Mouse (Mus musculus) testis, adult 2 months (tissue): Measurements from ENCODE around the gene Cacna1c. TPM values are rescaled to one million over a fixed set of nuclear protein-coding genes. Genes with fewer than 3 reads are reported as not detected.

Source experiments
- H3K27ac ChIP-seq: fragments of 200-500 bp; 2 replicates; pipeline ENCODE4 v1.5.1; 2012; ENCODE audit warnings: low read depth, low read length; ENCODE audit not compliant: control insufficient read depth, insufficient read depth
- H3K27me3 ChIP-seq: fragments of 200-500 bp; 2 replicates; pipeline ENCODE4 v1.6.1; 2012; ENCODE audit warnings: mild to moderate bottlenecking, low read length, moderate library complexity; ENCODE audit not compliant: control insufficient read depth, insufficient read depth
- H3K36me3 ChIP-seq: fragments of 200-500 bp; 2 replicates; pipeline ENCODE4 v1.6.1; 2012; ENCODE audit warnings: mild to moderate bottlenecking, low read length; ENCODE audit not compliant: control insufficient read depth, insufficient read depth
- H3K4me1 ChIP-seq: fragments of 200-500 bp; 2 replicates; pipeline ENCODE4 v1.6.1; 2012; ENCODE audit warnings: low read length; ENCODE audit not compliant: control insufficient read depth, insufficient read depth
- H3K4me3 ChIP-seq: fragments of 200-500 bp; 2 replicates; pipeline ENCODE4 v1.5.1; 2012; ENCODE audit warnings: low read depth, mild to moderate bottlenecking, low read length, moderate library complexity, mixed read lengths; ENCODE audit not compliant: control insufficient read depth
- CTCF ChIP-seq: fragments of 200-500 bp; IDR thresholded peaks from 2 replicates; pipeline ENCODE4 v1.5.1; 2012; ENCODE audit warnings: low read depth, mild to moderate bottlenecking, inconsistent platforms, low read length, moderate library complexity; ENCODE audit not compliant: control insufficient read depth, insufficient read depth, insufficient replicate concordance
- POLR2A ChIP-seq: fragments of 200-500 bp; IDR thresholded peaks from 2 replicates; pipeline ENCODE4 v1.6.1; 2012; ENCODE audit warnings: low read depth, mild to moderate bottlenecking, inconsistent platforms, low read length, moderate library complexity; ENCODE audit not compliant: control insufficient read depth
- polyA plus RNA-seq: library from polyadenylated mRNA; depleted of rRNA; stranded (reverse); fragments of >200 nt; gene quantifications from 2 replicates; pipeline ENCODE4 v1.2.3, GENCODE M21; 2012

Gene Cacna1c
- polyA plus RNA-seq, 1 experiment, result 1.8 TPM

DNA sequence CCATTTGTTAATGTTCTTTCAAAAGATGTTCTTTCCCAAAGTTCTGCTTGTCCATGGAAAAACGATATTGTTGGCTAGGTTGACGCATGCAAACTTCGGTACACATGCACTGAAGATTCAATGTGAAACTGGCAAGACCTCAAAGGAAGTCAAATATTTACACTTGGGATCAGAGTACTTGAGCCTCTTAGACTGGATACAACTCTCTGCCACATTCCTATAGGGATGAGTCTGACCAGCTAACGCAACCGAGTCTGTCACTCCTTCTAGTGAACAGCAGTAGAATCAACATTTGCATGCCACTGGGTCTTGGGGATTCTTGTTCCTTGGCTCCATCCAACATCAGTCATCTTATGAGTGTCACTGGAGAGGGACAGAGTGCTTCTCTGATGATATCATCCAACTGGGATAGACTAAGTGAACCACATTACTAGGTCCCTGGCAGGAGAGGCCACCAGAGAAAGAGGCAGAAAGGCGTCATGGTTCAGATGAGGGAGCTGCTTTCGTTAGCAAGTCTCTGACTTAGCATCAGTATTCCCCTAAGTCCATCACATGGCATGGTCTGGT is 241.1 kb downstream of the Cacna1c start:
- no peak overlapping the region for H3K27ac ChIP-seq
- H3K4me1 ChIP-seq, result no peaks in the 10 kb centered on the region
- no peaks in the 10 kb centered on the region for H3K36me3 ChIP-seq
- no peaks in the 10 kb centered on the region for H3K27me3 ChIP-seq
- TF ChIP-seq POLR2A (no peak), CTCF (no peak)
- peak overlapping the region; percentile 66 for H3K4me3 ChIP-seq

DNA sequence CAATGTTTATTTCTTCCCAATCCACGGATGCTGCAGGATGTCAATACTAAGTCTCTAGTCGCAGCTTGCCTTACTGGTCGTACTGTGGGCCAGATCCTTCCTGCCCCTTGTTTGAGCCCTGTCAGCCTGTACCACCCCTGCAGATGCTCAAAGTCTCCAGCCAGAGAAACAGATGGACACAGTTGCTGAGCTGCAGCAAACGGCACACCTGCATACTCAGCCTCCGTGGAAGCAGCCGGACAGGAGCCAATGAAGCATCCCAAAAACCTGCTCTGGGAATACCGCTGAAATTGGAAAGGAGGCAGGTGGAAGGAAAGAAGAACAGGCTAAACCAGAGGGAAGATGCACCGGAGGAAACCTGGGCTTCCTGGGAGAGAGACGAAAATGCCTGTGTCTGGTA is 243.8 kb downstream of the Cacna1c start:
- Histone ChIP-seq H3K4me3 (peak overlapping the region; percentile 56), H3K27ac (no peak overlapping the region), H3K4me1 (no peaks in the 10 kb centered on the region), H3K36me3 (no peaks in the 10 kb centered on the region), H3K27me3 (no peaks in the 10 kb centered on the region)
- TF ChIP-seq CTCF (no peak), POLR2A (no peak)

DNA sequence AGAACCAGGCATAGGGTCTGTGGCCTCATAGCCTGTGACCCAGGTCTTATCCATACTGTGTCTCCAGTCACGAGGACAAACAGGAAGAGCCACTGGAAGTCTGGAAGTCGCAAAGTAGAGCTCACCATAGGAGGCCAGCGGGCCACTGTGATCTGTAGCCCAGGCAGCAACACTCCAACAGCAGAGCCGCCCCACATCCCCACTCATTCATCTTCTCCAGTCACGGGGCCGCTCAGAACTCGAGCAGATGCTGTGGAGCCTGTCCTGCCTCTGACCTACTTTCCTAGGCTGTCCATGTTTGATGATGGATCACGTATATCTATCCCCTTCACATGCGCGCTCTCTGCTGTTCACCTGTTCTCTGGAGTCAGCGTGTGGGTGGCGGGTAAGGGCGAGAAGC is 246.0 kb downstream of the Cacna1c start:
- Histone ChIP-seq H3K27me3 (no peaks in the 10 kb centered on the region), H3K4me3 (peak overlapping the region; percentile 67), H3K36me3 (no peaks in the 10 kb centered on the region), H3K4me1 (no peaks in the 10 kb centered on the region), H3K27ac (no peak overlapping the region)
- TF ChIP-seq POLR2A (no peak), CTCF (no peak)

DNA sequence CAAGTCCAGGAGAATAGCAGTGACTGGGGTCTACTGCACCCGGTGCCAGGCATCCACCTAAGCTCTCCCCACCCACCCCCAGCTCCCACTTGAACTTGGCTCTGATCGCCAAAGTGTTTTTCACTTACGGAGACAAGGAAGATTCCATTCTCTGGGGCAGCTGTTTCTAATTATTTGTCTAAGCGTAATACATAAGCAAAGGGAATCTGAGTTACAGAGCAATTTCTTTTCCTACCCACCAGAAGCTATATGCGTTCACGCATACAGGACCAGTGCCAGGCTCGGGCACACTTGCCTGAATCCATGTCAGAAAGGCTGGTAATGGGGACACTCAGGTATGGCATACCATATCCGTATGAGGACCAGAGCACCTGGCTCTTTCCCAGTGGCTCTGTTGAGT is 248.9 kb downstream of the Cacna1c start:
- Histone ChIP-seq H3K4me1 (no peaks in the 10 kb centered on the region), H3K27me3 (no peaks in the 10 kb centered on the region), H3K36me3 (no peaks in the 10 kb centered on the region), H3K27ac (no peak overlapping the region), H3K4me3 (no peak overlapping the region)
- TF ChIP-seq CTCF, result no peak
- TF ChIP-seq POLR2A, result no peak

DNA sequence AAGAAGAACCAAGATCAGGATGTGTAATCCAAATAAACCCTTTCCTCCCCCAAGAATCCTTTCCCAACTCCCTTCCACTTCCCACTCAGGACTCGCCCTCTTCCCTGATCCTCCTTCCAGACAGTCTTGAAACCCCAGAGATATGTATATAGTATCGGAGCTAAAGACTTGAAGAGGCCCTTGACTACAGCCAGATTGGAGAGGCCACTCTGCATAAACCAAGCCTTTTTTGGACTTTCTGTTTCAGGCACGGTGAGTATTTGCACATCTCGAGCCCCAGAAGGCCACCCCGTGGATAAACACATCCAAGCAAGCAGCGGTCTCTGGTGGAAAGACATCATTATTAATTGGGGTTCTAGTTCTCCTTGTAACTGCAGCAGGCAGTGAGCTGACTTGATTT is 249.6 kb downstream of the Cacna1c start:
- Histone ChIP-seq H3K27ac (no peak overlapping the region), H3K27me3 (no peaks in the 10 kb centered on the region), H3K4me3 (no peak overlapping the region), H3K36me3 (no peaks in the 10 kb centered on the region), H3K4me1 (no peaks in the 10 kb centered on the region)
- no peak for TF ChIP-seq CTCF
- no peak for TF ChIP-seq POLR2A

DNA sequence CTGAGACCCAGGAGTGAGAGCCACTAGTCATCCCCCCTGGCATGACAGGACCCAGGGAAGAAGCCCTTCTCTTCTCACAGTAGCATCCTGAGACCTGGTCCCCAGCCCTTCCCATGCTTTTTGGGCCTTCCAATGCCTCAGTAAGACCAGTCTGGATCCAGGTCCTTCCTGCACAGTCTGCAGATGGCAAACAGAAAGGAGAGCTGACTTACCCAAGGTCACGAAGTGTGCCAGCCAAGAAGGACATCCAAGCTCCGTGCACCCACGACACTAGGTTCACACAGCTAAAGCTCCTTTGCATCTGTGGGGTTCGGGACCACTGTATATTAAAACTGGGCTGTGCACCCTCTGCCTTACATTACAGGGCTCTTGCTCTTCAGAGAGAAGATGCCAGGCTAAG is 252.1 kb downstream of the Cacna1c start:
- Histone ChIP-seq H3K36me3 (no peaks in the 10 kb centered on the region), H3K4me1 (no peaks in the 10 kb centered on the region), H3K4me3 (no peak overlapping the region), H3K27ac (no peak overlapping the region), H3K27me3 (no peaks in the 10 kb centered on the region)
- TF ChIP-seq CTCF (no peak), POLR2A (no peak)

DNA sequence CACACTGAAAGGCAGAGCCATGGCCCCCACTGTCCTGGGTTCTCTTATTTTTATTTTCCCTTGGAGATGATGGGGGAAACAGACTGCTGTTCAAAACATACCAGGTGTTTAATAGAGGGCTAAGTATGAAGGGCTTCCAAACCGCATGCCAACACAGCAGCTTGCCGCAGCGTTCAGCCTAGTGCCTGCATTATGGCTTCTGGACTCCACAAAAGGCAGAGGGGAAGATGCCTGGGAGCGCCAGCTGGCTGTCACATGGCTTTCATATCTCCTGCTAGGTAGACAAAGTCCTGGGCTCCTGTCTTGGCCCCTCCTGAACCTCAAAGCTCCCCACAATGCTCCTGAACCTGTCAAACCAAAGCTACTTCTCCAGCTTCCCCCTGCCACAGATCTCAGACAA is 254.4 kb downstream of the Cacna1c start:
- no peaks in the 10 kb centered on the region for H3K4me1 ChIP-seq
- TF ChIP-seq POLR2A (no peak), CTCF (no peak)
- no peak overlapping the region for H3K4me3 ChIP-seq
- no peaks in the 10 kb centered on the region for H3K36me3 ChIP-seq
- H3K27me3 ChIP-seq, result no peaks in the 10 kb centered on the region
- H3K27ac ChIP-seq, result no peak overlapping the region

DNA sequence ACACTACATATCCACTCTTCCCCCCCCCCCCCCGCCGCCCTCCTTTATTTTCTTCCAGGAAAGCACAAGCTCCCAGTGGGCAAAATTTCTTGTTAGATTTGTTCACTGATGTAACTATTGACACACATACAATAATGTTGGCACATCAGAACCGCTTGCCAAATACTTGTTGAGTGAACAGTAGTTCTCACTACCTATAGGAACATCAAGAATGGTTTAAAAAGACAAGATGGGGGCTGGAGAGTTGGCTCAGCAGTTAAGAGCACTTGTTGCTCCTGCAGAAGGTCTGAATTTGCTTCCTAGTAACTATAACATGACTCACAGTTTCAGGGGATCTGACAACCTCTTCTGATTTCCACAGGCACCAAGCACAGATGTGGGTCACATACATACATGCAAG is 255.2 kb downstream of the Cacna1c start:
- no peak overlapping the region for H3K4me3 ChIP-seq
- no peaks in the 10 kb centered on the region for H3K36me3 ChIP-seq
- no peaks in the 10 kb centered on the region for H3K4me1 ChIP-seq
- no peaks in the 10 kb centered on the region for H3K27me3 ChIP-seq
- no peak for TF ChIP-seq POLR2A
- no peak for TF ChIP-seq CTCF
- no peak overlapping the region for H3K27ac ChIP-seq
